Mouse (Mus musculus): ENCODE data around the gene Gm5624.
"Not testable (repeated sequence)": the region's sequence is repeated elsewhere in the genome, so short reads cannot be mapped to it uniquely, and the experiment has no call there.

Gm5624 gene

GRCm38 (mm10) chr14:44627737-44628136 lies at the start of gene Gm5624:
TSS of gene Gm5624 (minus strand) at chr14:44627938.
- in situ Hi-C loops (cut with MboI; ENCODE audit: unreplicated experiment in 2 of 2) = not testable (repeated sequence)

GRCm38 (mm10) chr14:44591765-44592164 lies 36.0 kb downstream of the Gm5624 start:
- in situ Hi-C loops (cut with MboI; ENCODE audit: unreplicated experiment in 2 of 2) = not testable (repeated sequence)

- in situ Hi-C loops (cut with MboI; ENCODE audit: unreplicated experiment in 2 of 2) = not testable (repeated sequence)
Observed at GRCm38 (mm10) chr14:44582853-44583252, 44.9 kb downstream of the Gm5624 start, which contains the start of gene Gm8247. TSS of gene Gm8247 (plus strand) at chr14:44583153.

GRCm38 (mm10) chr14:44547961-44548360 lies 79.8 kb downstream of the Gm5624 start:
- in situ Hi-C loops (cut with MboI; ENCODE audit: unreplicated experiment in 2 of 2) = not testable (repeated sequence)

GRCm38 (mm10) chr14:44517976-44518375 lies 109.8 kb downstream of the Gm5624 start, which contains the start of gene Gm17093:
TSS of gene Gm17093 (plus strand) at chr14:44518276.
- in situ Hi-C loops (cut with MboI; ENCODE audit: unreplicated experiment in 2 of 2) = not testable (repeated sequence)

Measured in v-Abl transformed pro-B cells (cell line).